Mouse (Mus musculus) liver, embryonic 14.5 days (tissue): ENCODE results near the gene Gm1673. TPM values are rescaled to one million over a fixed set of nuclear protein-coding genes. Genes with fewer than 3 reads are reported as not detected.

Source experiments
- ATAC-seq: fragments of 200-750 bp; cut with Nextera tagmentation; 2 replicates; pipeline ENCODE4 v1.8.0; 2017; ENCODE audit warnings: moderate number of reproducible peaks, mild to moderate bottlenecking, moderate library complexity; ENCODE audit not compliant: insufficient read depth
- DNase-seq, 3 experiments: peaks; one replicate each; pipeline ENCODE4 v3.0.0-alpha.2; 2012 to 2013; ENCODE audit warnings: low read depth in 3 of 3, low spot score in 3 of 3
- H3K27ac ChIP-seq: fragments of 300-500 bp; sonication (generic); 2 replicates; pipeline ENCODE4 v1.5.1; 2014; ENCODE audit warnings: moderate library complexity, mild to moderate bottlenecking, control low read depth, inconsistent platforms
- H3K27me3 ChIP-seq: fragments of 300-500 bp; sonication (generic); 2 replicates; pipeline ENCODE4 v1.6.1; 2014; ENCODE audit warnings: mild to moderate bottlenecking, low read length, moderate library complexity; ENCODE audit not compliant: control insufficient read depth, insufficient read depth
- H3K36me3 ChIP-seq: fragments of 300-500 bp; sonication (generic); replicated peaks from 2 replicates; pipeline ENCODE4 v1.6.1; 2014; ENCODE audit warnings: low read depth; ENCODE audit not compliant: control insufficient read depth, insufficient read depth
- H3K4me1 ChIP-seq, 2 experiments: fragments of 200-500 bp in 1 of 2; fragments of 300-500 bp in 1 of 2; sonication (generic) in 1 of 2; replicated peaks; 2 replicates each; pipeline ENCODE4 v1.6.1; 2012 to 2014; ENCODE audit warnings: antibody characterized with exemption in 1 of 2, inconsistent platforms in 1 of 2, low read length in 1 of 2; ENCODE audit not compliant: control insufficient read depth in 2 of 2, insufficient read depth in 2 of 2
- H3K4me2 ChIP-seq: fragments of 300-500 bp; sonication (generic); 2 replicates; pipeline ENCODE4 v1.6.1; 2014; ENCODE audit warnings: low read depth, mild to moderate bottlenecking, control low read depth, moderate library complexity
- H3K4me3 ChIP-seq, 2 experiments: fragments of 200-500 bp in 1 of 2; fragments of 300-500 bp in 1 of 2; sonication (generic) in 1 of 2; 2 replicates each; pipeline ENCODE4 v1.5.1; 2012 to 2014; ENCODE audit warnings: low read depth in 2 of 2, low read length in 2 of 2, mild to moderate bottlenecking in 2 of 2, control low read depth in 1 of 2, inconsistent platforms in 1 of 2, moderate library complexity in 1 of 2; ENCODE audit not compliant: insufficient read depth in 1 of 2
- H3K9ac ChIP-seq: fragments of 300-500 bp; sonication (generic); replicated peaks from 2 replicates; pipeline ENCODE4 v1.6.1; 2014; ENCODE audit warnings: mild to moderate bottlenecking, control low read depth, moderate library complexity
- H3K9me3 ChIP-seq: fragments of 300-500 bp; sonication (generic); 2 replicates; pipeline ENCODE4 v1.6.1; 2016; ENCODE audit warnings: low read length, mixed read lengths; ENCODE audit not compliant: control insufficient read depth
- CTCF ChIP-seq: IDR thresholded peaks from 2 replicates; pipeline ENCODE4 v1.5.1; 2016; ENCODE audit warnings: antibody characterized with exemption, low read depth, control low read depth
- EP300 ChIP-seq: IDR thresholded peaks from 2 replicates; pipeline ENCODE4 v1.6.1; 2016; ENCODE audit warnings: antibody characterized with exemption, low read depth
- WGBS: fragments of 180-500 bp; shearing (Covaris S2); extraction: QIAGEN DNeasy Blood & Tissue Kit; methylation state at CpG from one replicate; pipeline ENCODE4 v1.1.7; 2014; ENCODE audit not compliant: insufficient replicate concordance; 5-methylcytosine and 5-hydroxymethylcytosine counted together
- polyA plus RNA-seq, 2 experiments: library from polyadenylated mRNA; depleted of rRNA in 1 of 2; stranded (reverse) in 1 of 2; unstranded in 1 of 2; fragments of >200 nt; fragmentation: Nextera tagmentation in 1 of 2; extraction: Ambion mirVana in 1 of 2; gene quantifications; 2 replicates each; pipeline versions ENCODE4 v1.2.1 to v1.2.3; 2012 to 2014

The Gm1673 gene
- polyA plus RNA-seq, 2 experiments = 2.6 to 2.7 TPM

- Histone ChIP-seq H3K4me3 (peak overlapping the region; percentile 26 to 48; a peak in 3 of 4 replicates), H3K9ac (no peak overlapping the region), H3K27me3 (peaks cover 50% of the 10 kb centered on the region), H3K27ac (no peak overlapping the region), H3K36me3 (no peaks in the 10 kb centered on the region), H3K9me3 (no peaks in the 10 kb centered on the region), H3K4me1 (no peaks in the 10 kb centered on the region), H3K4me2 (peak overlapping the region; percentile 56)
- TF ChIP-seq EP300 = no peak
- TF ChIP-seq CTCF = no peak
- no peak for DNase-seq
- no peak for ATAC-seq
- under 1% methylated on average over 79 of the region's 80 CpGs for WGBS
Observed at GRCm38 (mm10) chr5:33997051-33997741, 14.0 kb downstream of the Gm1673 start.

- Histone ChIP-seq H3K36me3 (no peaks in the 10 kb centered on the region), H3K27me3 (peaks cover 50% of the 10 kb centered on the region), H3K4me1 (no peaks in the 10 kb centered on the region), H3K9me3 (no peaks in the 10 kb centered on the region), H3K27ac (no peak overlapping the region), H3K9ac (no peak overlapping the region), H3K4me3 (no peak overlapping the region), H3K4me2 (no peak overlapping the region)
- 60% methylated on average over 20 of the region's 20 CpGs for WGBS
- ATAC-seq (no peak), DNase-seq (no peak)
- TF ChIP-seq CTCF (no peak), EP300 (no peak)
Observed at GRCm38 (mm10) chr5:33997829-33998504, 14.7 kb downstream of the Gm1673 start.

GRCm38 (mm10) chr5:33998505-33998877 lies 15.3 kb downstream of the Gm1673 start:
- no peak overlapping the region for H3K27ac ChIP-seq
- DNase-seq (no peak), ATAC-seq (no peak)
- H3K27me3 ChIP-seq = peaks cover 50% of the 10 kb centered on the region
- H3K9me3 ChIP-seq = no peaks in the 10 kb centered on the region
- H3K4me3 ChIP-seq = no peak overlapping the region
- WGBS = 56% methylated on average over 3 of the region's 3 CpGs
- no peak overlapping the region for H3K9ac ChIP-seq
- no peaks in the 10 kb centered on the region for H3K4me1 ChIP-seq
- TF ChIP-seq EP300 (no peak), CTCF (no peak)
- H3K4me2 ChIP-seq = no peak overlapping the region
- H3K36me3 ChIP-seq = no peaks in the 10 kb centered on the region

GRCm38 (mm10) chr5:33999466-34000090 lies 16.3 kb downstream of the Gm1673 start:
- Histone ChIP-seq H3K4me2 (no peak overlapping the region), H3K27ac (no peak overlapping the region), H3K4me1 (no peaks in the 10 kb centered on the region), H3K9me3 (no peaks in the 10 kb centered on the region), H3K27me3 (peaks cover 47% of the 10 kb centered on the region), H3K36me3 (no peaks in the 10 kb centered on the region), H3K4me3 (no peak overlapping the region), H3K9ac (no peak overlapping the region)
- no peak for TF ChIP-seq CTCF
- no peak for TF ChIP-seq EP300
- 59% methylated on average over 6 of the region's 6 CpGs for WGBS
- ATAC-seq (no peak), DNase-seq (no peak)

GRCm38 (mm10) chr5:34000809-34001208 lies 17.6 kb downstream of the Gm1673 start:
- DNase-seq (no peak), ATAC-seq (no peak)
- H3K9ac ChIP-seq = no peak overlapping the region
- H3K27me3 ChIP-seq = peaks cover 35% of the 10 kb centered on the region
- H3K36me3 ChIP-seq = no peaks in the 10 kb centered on the region
- H3K4me3 ChIP-seq = no peak overlapping the region
- TF ChIP-seq EP300 (no peak), CTCF (no peak)
- 79% methylated on average over 25 of the region's 25 CpGs for WGBS
- no peaks in the 10 kb centered on the region for H3K9me3 ChIP-seq
- no peak overlapping the region for H3K4me2 ChIP-seq
- H3K27ac ChIP-seq = no peak overlapping the region
- H3K4me1 ChIP-seq = no peaks in the 10 kb centered on the region
